Mouse (Mus musculus) ovary, adult 18-20 months (tissue): ENCODE data around the gene Catsperg1.
"Not testable (repeated sequence)": the region's sequence is repeated elsewhere in the genome, so short reads cannot be mapped to it uniquely, and the experiment has no call there.

ENCODE experiments used
- DNase-seq: peaks from one replicate; pipeline ENCODE4 v3.0.0; 2022; ENCODE audit warnings: low spot score, mixed read lengths

Gene Catsperg1

DNA sequence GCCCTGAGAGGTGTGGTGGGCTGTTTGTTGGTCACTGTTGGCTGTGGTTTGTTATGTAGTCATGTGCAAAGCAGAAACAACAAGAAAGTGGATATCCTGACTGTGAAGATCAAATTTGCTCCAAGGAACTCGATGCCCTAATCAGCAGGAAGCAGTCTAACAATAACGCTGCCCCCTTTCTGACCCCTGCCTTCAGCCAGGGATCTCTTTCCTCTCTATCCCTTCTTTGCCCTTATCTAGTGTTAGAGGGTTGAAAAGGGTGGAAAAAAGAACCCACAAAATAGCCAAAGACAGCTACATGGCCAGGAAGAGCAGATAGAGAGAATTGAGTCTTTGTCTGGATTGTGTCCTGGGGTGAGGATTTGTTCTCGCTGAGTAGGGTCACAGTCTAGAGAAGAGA is 16.7 kb upstream of the Catsperg1 start:
- no peak for DNase-seq

GRCm38 (mm10) chr7:29228202-29228601 is 14.4 kb upstream of the Catsperg1 start:
- no peak for DNase-seq

DNA sequence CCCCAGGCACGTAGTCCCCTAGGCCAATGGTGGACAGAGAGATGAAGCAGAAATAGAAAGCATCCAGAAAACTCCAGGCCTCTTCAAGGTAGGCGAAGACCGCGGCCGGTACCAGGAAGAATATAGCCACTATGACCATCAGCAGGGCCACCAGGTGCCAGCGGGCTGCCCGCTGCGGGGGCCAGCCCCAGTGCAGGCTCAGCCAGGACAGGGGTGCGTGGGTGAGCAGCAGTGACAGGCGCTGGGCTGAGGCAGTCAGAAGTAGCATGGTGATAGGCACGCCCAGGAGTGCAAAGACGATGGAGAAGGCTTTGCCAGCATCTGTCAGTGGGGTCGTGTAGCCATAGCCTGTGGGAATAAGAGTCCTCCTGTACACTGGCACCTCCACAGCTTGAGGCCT is 11.7 kb upstream of the Catsperg1 start:
- no peak for DNase-seq

DNA sequence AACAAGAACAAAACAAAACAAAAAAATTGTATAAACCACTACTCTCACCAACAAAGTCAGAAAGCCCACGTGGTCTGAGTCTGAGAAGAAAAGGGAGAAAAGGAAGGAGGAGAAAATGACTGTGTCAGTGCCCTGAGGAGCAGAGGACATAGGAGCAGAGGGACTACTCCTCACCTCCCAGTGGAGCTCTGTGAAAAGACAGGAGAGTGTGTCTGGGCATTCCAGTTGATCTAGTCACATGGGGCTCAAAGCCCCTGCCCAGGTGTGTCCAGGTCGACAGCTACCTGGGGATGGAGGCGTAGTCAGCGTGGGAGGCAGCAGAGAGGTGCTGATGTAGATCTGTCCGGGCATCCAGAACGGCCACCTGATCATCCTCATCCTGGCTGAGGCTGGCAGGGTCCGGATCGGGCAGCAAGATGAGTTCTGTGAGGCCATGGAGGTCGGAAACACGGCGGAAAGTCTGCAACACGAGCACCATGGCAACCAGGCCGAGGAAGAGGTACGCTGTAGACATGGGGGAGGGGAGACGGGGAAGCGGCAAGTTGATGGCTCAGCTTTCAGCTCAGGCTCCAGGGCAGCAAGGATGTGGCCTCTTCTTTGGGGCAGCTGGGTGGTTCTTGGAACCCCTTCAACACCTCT is 11.0 kb upstream of the Catsperg1 start:
- no peak for DNase-seq

DNA sequence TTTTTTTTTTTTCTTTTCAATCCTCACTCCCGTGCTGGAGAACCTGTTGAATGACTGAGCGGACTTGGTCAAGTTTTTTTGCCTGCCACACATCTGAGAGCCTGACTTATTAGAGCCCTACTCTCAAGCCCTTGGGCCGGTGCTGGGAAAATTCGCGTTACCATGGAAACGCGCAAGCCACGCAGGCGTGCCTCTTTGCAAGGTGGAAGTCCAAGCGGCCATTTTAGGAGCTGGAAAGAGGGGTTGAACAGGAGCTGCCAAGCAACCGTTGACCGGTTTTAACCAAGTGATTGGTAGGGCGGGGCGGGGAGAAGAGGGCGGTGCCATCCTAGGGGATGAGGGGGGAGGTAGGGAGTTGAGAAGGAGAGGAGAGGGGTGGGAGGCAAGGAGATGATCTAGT is 1.0 kb upstream of the Catsperg1 start:
- DNase-seq = no peak

- no peak for DNase-seq
These were observed 401 bp upstream of the Catsperg1 start for GRCm38 (mm10) chr7:29214236-29214635.

- DNase-seq = not testable (repeated sequence)
These were observed 867 bp downstream of the Catsperg1 start for GRCm38 (mm10) chr7:29212775-29213560.

DNA sequence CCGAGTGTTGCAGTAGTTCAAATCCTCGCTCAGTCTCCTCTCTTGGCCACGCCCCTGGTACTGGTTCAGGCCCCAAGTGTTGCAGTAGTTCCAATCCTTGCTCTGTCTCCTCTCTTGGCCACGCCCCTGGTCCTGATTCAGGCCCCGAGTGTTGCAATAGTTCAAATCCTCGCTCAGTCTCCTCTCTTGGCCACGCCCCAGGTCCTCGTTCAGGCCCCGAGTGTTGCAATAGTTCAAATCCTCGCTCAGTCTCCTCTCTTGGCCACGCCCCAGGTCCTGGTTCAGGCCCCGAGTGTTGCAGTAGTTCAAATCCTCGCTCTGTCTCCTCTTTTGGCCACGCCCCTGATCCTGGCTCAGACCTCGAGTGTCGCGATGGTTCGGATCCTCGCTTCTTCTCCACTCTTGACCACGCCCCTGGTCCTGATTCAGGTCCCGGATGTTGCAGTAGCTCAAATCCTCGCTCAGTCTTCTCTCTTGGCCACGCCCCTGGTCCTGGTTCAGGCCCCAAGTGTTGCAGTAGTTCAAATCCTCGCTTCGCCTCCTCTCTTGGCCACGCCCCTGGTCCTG is 1.6 kb downstream of the Catsperg1 start:
- no peak for DNase-seq

- DNase-seq = peak; percentile 90
These were observed 2.2 kb downstream of the Catsperg1 start for GRCm38 (mm10) chr7:29211415-29212198.

GRCm38 (mm10) chr7:29211013-29211412 is 2.8 kb downstream of the Catsperg1 start:
- DNase-seq = not testable (repeated sequence)

DNA sequence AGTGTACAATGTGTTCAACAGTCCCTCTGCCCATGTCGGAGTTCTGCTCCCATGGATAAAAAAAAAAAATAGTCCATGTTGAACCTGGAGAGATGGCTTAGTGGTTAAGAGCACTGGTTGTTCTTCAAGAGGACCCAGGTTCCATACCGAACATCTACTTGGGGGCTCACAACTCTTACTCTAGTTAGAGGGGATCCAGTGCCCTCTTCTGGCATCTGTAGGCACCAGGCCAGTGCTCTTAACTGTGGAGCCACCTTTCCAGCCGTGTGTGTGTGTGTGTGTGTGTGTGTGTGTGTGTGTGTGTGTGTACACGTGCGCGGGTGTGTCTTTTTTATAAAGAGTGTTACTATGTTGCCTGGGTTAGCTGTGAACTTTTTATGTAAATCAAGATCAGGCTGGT is 11.3 kb downstream of the Catsperg1 start:
- no peak for DNase-seq

GRCm38 (mm10) chr7:29194230-29194629 is 19.6 kb downstream of the Catsperg1 start:
- not testable (repeated sequence) for DNase-seq

DNA sequence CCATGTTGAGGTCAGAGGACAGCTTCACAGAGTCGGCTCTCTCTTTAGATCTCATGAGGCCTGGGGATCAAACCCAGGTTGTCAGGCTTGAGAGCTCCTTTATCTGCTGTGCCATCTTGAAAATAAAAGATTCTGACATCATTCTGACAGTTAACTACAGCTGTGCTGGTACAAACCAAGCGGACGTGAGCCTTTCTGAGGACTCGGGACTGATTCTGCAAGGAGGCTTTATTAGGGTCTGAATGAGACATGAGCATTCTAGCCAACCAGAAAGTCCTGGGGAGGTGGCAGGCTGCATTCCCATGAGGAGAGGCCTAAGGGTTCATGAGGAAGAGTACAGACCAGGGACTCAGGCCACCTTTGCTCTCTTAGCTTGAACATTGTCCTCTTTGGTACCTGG is 32.5 kb downstream of the Catsperg1 start:
- not testable (repeated sequence) for DNase-seq

DNA sequence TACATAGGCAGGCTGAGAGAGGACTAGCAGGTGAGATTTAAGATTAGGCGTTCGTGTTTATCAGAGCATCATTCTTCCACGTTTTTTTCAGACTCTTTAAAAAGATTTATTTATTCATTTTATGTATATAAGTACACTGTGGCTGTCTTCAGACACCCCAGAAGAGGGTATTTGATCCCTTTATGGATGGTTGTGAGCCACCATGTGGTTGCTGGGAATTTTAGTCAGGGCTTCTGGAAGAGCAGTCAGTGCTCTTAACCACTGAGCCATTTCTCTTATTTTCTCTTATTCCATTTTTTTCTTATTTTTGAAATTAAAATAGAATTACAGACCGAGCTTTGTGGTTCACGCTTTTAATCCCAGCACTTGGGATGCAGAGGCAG is 33.0 kb downstream of the Catsperg1 start:
- no peak for DNase-seq

DNA sequence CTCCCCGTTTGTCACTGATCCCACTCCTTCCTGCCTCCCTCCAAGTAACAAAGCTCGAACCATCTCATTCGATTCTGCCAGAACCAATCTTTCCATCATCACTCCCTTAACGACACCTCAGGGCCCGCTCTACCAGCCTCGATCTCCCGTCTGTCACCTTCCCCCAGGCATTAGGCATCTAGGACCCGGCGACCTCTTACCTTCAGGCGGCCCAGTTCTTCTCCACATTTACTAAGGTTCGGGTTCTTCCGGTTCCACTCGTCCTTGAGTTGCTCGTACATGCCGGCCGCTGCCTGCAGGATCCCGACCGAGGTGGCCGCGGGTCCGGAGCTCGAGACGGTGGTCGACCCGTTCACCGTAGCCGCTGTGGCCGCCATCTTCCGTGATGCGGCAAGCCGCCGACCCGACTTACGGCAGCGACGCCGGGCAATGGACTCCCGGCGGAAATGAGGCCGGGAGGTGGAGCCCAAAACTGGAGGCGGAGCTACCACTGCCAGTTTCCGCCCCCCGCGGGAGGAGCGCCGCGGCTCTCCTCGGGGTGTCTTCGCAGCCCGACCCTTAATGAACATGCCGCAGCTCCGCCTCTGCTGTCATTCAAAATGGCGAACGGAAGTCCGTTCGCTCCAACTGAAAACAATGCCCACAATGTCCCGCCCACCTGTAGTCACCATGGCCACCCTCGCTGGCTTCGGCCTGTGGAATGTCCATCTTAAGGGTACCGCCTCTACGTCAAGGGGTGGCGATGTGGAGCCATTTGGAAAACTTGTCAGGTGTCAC is 33.6 kb downstream of the Catsperg1 start, which contains the start of gene Psmd8:
Gene Psmd8, minus strand, starts transcription at position 625 of the 777 bp plus-strand sequence.
- DNase-seq = peak; percentile 98

DNA sequence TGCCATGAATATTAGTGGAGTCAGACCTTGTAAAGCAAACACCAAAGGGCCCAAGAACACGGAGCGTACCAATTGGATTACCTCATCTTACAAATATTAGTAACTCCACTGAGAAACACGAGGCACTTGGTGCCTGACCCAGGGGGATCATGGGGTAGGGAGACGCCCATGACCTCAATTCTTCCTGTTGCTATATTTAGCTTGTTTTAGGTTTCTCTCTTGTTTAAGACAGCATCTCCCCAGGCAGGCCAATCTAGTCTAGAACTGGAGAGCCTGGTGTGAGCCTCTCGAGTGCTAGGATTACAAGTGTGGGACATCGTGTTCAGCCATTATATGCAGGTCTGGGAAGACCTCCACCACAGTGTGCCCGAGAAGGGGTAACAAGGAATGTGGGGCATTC is 34.5 kb downstream of the Catsperg1 start:
- no peak for DNase-seq

DNA sequence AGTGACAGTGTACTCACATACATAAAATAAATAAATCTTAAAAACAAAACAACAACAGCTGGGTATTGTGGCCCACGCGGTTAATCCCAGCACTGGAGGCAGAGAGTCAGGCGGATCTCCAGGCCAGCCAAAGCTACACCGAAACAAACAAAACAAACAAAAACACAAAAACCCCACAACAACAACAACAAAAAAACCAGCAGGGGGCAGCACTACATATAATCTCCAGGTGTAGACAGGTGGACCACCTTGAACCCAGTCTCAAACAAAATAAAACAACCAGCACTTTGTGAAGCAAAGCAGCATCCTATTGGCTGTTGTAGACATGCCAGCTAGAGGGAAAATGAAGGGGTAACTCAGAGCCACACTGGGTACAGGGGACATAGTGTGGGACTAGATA is 35.7 kb downstream of the Catsperg1 start:
- DNase-seq = no peak

DNA sequence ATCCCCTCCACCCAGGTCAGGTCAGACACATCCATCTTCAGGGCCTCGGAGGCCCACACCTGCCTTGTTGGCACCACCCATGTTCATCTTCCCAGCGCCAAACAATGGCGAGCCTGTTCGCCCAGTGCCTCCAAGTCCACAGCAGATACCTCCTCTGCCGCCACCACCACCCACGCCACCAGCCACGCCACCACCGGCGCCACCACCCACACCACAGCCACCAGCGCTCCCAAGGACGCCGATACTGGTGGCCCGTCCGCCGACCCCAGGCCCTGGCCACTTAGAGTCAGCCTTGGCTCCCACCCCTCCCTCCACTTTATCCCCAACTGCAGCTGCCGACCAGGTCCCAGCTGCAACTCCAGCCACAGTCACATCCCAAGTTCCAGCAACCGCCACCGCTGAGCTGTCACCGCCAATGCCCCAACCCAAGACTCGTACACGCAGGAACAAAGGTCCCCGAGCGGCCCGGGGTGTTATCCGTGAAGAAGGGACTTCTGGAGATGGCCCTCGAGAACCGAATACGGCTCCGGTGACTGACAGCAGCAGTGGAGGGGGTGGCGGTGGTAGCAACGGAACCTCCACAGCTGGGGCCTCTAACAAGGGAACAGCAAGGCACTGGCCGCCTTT is 41.3 kb downstream of the Catsperg1 start:
- DNase-seq = no peak

GRCm38 (mm10) chr7:29171562-29172097 is 42.2 kb downstream of the Catsperg1 start:
- DNase-seq = no peak

- DNase-seq = no peak
These were observed 42.9 kb downstream of the Catsperg1 start for GRCm38 (mm10) chr7:29170755-29171561.
